10 mouse cellular contexts compared by ENCODE assay signal in genomic region chr1:43259841-43260240, GRCm38 (mm10).
DNase-seq lines count a peak whose midpoint lies in the region; ATAC-seq and TF ChIP-seq lines count a peak whose summit lies in the region.
"Had no signal": no experiment of that assay in that cellular context is flagged by ENCODE, and none has a peak within 500 bp of the region (broad histone marks: within the 10 kb centered on the region; RNA-seq: fewer than 3 reads in every experiment).

No protein-coding gene starts in this region.

- H3K4me3 ChIP-seq in heart, adult 2 months, result no peak overlapping the region
- H3K4me3 ChIP-seq in forebrain, embryonic 10.5 days, result no peak overlapping the region
- H3K4me3 ChIP-seq: forebrain, embryonic 15.5 days; megakaryocyte, embryonic 14.5 days had no signal

- H3K27ac ChIP-seq in heart, adult 2 months, result peak overlapping the region; percentile 81
- no peak overlapping the region for H3K27ac ChIP-seq in forebrain, embryonic 10.5 days
- H3K27ac ChIP-seq: forebrain, embryonic 15.5 days had no signal

- peak; percentile 50 for TF ChIP-seq POLR2A in heart, adult 2 months (IDR thresholded peaks at IDR 0.05; ENCODE audit: insufficient read depth, low read depth, low read length)

- H3K79me2 ChIP-seq in heart, adult 2 months (replicated peaks; ENCODE audit: control insufficient read depth, insufficient read depth, low read length), result no peaks in the 10 kb centered on the region

- peak; percentile 99 for TF ChIP-seq EP300 in heart, adult 2 months (IDR thresholded peaks at IDR 0.05; ENCODE audit: insufficient read depth, low read depth, low read length)

- H3K9me3 ChIP-seq in forebrain, embryonic 10.5 days, result no peaks in the 10 kb centered on the region
- H3K9me3 ChIP-seq: forebrain, embryonic 15.5 days; megakaryocyte, embryonic 14.5 days had no signal

- H3K27me3 ChIP-seq in heart, adult 2 months (ENCODE audit: control insufficient read depth, insufficient read depth, low read length), result no peaks in the 10 kb centered on the region
- no peaks in the 10 kb centered on the region for H3K27me3 ChIP-seq in forebrain, embryonic 10.5 days (ENCODE audit: poor library complexity, severe bottlenecking)
- H3K27me3 ChIP-seq: forebrain, embryonic 15.5 days had no signal

- intact Hi-C loops in heart, adult 2 months (cut with DNase I), result loop anchor here (2.0 to 5.0 kb wide), 2 partner anchors 63 to 343 kb away; partner anchors contain the start of gene Fhl2
- intact Hi-C loops in heart, postnatal 36 days (cut with DNase I), result loop anchor here (2.0 kb wide), 1 partner anchor 63 kb away; the partner anchor contains the start of gene Fhl2

- WGBS in heart, adult 2 months, result 42% methylated on average over 1 of the region's 1 CpGs
- 91% methylated on average over 1 of the region's 1 CpGs for WGBS in forebrain, embryonic 10.5 days

- ATAC-seq in frontal cortex, adult (ENCODE audit: low TSS enrichment), result no peak
- ATAC-seq: forebrain, embryonic 15.5 days had no signal

- no peak for TF ChIP-seq CTCF in heart, adult 2 months (IDR thresholded peaks at IDR 0.05)

- DNase-seq in cerebellum, postnatal 25 days, result peak; percentile 6 to 7
- no peak for DNase-seq in cerebellum, postnatal 4 days (ENCODE audit: low spot score in 2 of 2)
- DNase-seq in adipocyte (ENCODE audit: low spot score), result peak; percentile 83
- peak; percentile 66 to 84 for DNase-seq in heart, adult 2 months
- peak; percentile 57 to 61 for DNase-seq in heart, postnatal 36 days
- DNase-seq in forebrain, embryonic 10.5 days (ENCODE audit: extremely low spot score, low spot score), result no peak
- no peak for DNase-seq in retina, embryonic 14.5 days (ENCODE audit: low spot score)

- peaks cover 6% of the 10 kb centered on the region for H3K36me3 ChIP-seq in heart, adult 2 months (ENCODE audit: control insufficient read depth, insufficient read depth, low read length)
- H3K36me3 ChIP-seq in forebrain, embryonic 10.5 days (replicated peaks), result no peaks in the 10 kb centered on the region
- H3K36me3 ChIP-seq: forebrain, embryonic 15.5 days had no signal

- peaks cover 10% of the 10 kb centered on the region for H3K4me1 ChIP-seq in heart, adult 2 months (ENCODE audit: control insufficient read depth, insufficient read depth, low read length)
- H3K4me1 ChIP-seq in forebrain, embryonic 10.5 days, result no peaks in the 10 kb centered on the region

- H3K9ac ChIP-seq in heart, adult 2 months (ENCODE audit: low read depth, low read length), result no peak overlapping the region
- H3K9ac ChIP-seq: forebrain, embryonic 15.5 days had no signal

Comparison
In these comparisons a context has a peak if more than half of its experiments do, and no peak if none do; other contexts are left out.
1. DNase-seq: peak in cerebellum, postnatal 25 days (2 of 2), adipocyte (single experiment), heart, adult 2 months (2 of 2) and heart, postnatal 36 days (2 of 2); none in cerebellum, postnatal 4 days (0 of 2), forebrain, embryonic 10.5 days (single experiment) and retina, embryonic 14.5 days (single experiment).